Mouse (Mus musculus) intestine, postnatal 0 days (tissue): ENCODE data around the gene Naalad2. TPM values are rescaled to one million over a fixed set of nuclear protein-coding genes. Genes with fewer than 3 reads are reported as not detected.
"Not testable (repeated sequence)": the region's sequence is repeated elsewhere in the genome, so short reads cannot be mapped to it uniquely, and the experiment has no call there.

Experiments
- ATAC-seq: fragments of 200-750 bp; cut with Nextera tagmentation; 2 replicates; pipeline ENCODE4 v1.8.0; 2017; ENCODE audit warnings: mild to moderate bottlenecking, moderate TSS enrichment, moderate library complexity
- H3K27ac ChIP-seq: fragments of 300-500 bp; sonication (generic); 2 replicates; pipeline ENCODE4 v1.5.1; 2014; ENCODE audit warnings: mild to moderate bottlenecking, low read depth, low read length, moderate library complexity
- H3K27me3 ChIP-seq: fragments of 300-500 bp; sonication (generic); replicated peaks from 2 replicates; pipeline ENCODE4 v1.6.1; 2014; ENCODE audit warnings: low read length, mixed read lengths; ENCODE audit not compliant: control insufficient read depth, insufficient read depth
- H3K36me3 ChIP-seq: fragments of 300-500 bp; sonication (generic); 2 replicates; pipeline ENCODE4 v1.6.1; 2014; ENCODE audit warnings: mild to moderate bottlenecking, moderate library complexity; ENCODE audit not compliant: control insufficient read depth, insufficient read depth
- H3K4me1 ChIP-seq: fragments of 300-500 bp; sonication (generic); replicated peaks from 2 replicates; pipeline ENCODE4 v1.6.1; 2014; ENCODE audit warnings: antibody characterized with exemption, low read length, mixed read lengths; ENCODE audit not compliant: control insufficient read depth, insufficient read depth
- H3K4me2 ChIP-seq: fragments of 300-500 bp; sonication (generic); replicated peaks from 2 replicates; pipeline ENCODE4 v1.6.1; 2014; ENCODE audit warnings: low read depth, mild to moderate bottlenecking, moderate library complexity
- H3K4me3 ChIP-seq: fragments of 300-500 bp; sonication (generic); 2 replicates; pipeline ENCODE4 v1.5.1; 2014; ENCODE audit warnings: low read depth, low read length
- H3K9ac ChIP-seq: fragments of 300-500 bp; sonication (generic); 2 replicates; pipeline ENCODE4 v1.6.1; 2014; ENCODE audit warnings: mild to moderate bottlenecking, low read depth, low read length
- H3K9me3 ChIP-seq: fragments of 300-500 bp; sonication (generic); 2 replicates; pipeline ENCODE4 v1.6.1; 2016; ENCODE audit warnings: mixed run types; ENCODE audit not compliant: control insufficient read depth
- CTCF ChIP-seq: sonication (generic); IDR thresholded peaks from 2 replicates; pipeline ENCODE4 v1.5.1; 2016; ENCODE audit warnings: low read depth, mild to moderate bottlenecking, control low read depth, antibody characterized with exemption, moderate library complexity
- WGBS: fragments of 180-500 bp; shearing (Covaris S2); extraction: QIAGEN DNeasy Blood & Tissue Kit; methylation state at CpG from one replicate; pipeline ENCODE4 v1.1.7; 2014; 5-methylcytosine and 5-hydroxymethylcytosine counted together
- polyA plus RNA-seq: library from polyadenylated mRNA; unstranded; fragments of >200 nt; fragmentation: Nextera tagmentation; extraction: Ambion mirVana; gene quantifications from 2 replicates; pipeline ENCODE4 v1.2.1, GENCODE M21; 2015

Gene Naalad2
- polyA plus RNA-seq: 1.1 TPM in 2 replicates

DNA sequence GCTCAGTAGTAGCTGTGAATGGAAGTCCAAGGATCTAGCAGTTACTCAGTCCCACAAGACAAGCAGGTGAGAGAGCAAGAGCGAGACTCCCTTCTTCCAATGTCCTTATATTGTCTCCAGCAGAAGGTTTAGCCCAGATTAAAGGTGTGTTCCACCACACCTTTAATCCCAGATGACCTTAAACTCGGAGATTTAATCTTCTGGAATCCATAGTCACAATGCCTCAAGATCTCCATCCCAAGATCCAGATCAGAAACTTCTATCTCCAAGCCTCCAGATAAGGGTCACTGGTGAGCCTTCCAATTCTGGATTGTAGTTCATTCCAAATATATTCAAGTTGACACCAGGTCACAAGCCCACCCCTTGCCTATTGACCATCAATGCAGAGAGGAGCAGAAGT, at the start of gene Naalad2:
Gene Naalad2, minus strand, starts transcription at position 101 of the 400 bp plus-strand sequence.
- not testable (repeated sequence) for H3K4me2 ChIP-seq, H3K4me1 ChIP-seq, H3K36me3 ChIP-seq, H3K9me3 ChIP-seq, H3K27me3 ChIP-seq, H3K4me3 ChIP-seq, H3K27ac ChIP-seq, H3K9ac ChIP-seq, ATAC-seq
- WGBS: 71% methylated on average over 2 of the region's 2 CpGs

DNA sequence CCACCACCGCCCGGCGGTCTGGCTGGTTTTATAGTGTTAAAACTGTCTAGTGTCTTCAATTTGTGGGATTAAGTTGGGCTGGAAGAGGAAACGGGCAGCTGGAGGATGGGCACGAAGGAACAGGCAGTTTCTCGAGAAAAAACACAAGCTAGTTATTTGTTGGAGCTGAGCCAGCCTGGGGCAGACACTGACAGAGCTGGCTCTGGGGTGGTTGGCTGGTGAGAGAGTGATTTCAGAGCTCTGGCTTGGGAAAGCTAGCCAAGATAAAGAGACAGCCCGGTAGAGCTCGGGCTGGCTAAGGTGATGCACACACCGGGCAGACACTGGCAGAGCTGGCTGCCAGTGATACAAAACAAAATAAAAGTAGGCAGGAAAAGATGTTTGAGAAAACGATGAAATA, 28.9 kb upstream of the Naalad2 start:
- H3K27ac ChIP-seq: no peak overlapping the region
- no peak overlapping the region for H3K4me3 ChIP-seq
- H3K9me3 ChIP-seq: no peaks in the 10 kb centered on the region
- no peaks in the 10 kb centered on the region for H3K36me3 ChIP-seq
- H3K4me2 ChIP-seq: no peak overlapping the region
- H3K4me1 ChIP-seq: no peaks in the 10 kb centered on the region
- WGBS: 80% methylated on average over 10 of the region's 10 CpGs
- H3K9ac ChIP-seq: no peak overlapping the region
- TF ChIP-seq CTCF: no peak
- no peaks in the 10 kb centered on the region for H3K27me3 ChIP-seq
- no peak for ATAC-seq

DNA sequence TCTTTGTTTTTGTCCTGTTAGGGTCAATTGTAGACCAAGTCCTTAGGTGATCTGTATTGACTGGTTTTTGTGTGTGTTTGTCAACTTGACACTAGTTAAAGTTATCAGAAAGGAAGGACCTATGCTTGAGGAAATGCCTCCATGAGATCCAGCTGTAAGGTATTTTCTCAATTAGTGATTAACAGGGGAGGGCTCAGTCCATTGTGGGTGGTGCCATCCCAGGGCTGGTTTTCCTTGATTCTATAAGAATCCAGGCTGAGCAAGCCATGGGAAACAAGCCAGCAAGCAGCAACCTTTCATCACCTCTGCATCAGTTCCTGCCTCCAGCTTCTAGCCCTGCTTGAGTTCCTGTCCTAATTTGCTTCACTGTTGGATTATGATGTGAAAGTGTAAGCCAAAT, 27.6 kb upstream of the Naalad2 start, which contains the start of gene Mbd3l2:
Gene Mbd3l2, plus strand, starts transcription at position 301 of the 400 bp plus-strand sequence.
- TF ChIP-seq CTCF: no peak
- ATAC-seq: no peak
- H3K4me3 ChIP-seq: no peak within 1 kb of the TSS
- H3K4me2 ChIP-seq: no peak within 1 kb of the TSS
- no peak within 1 kb of the TSS for H3K9ac ChIP-seq
- H3K36me3 ChIP-seq: no peaks in the 10 kb centered on the region
- H3K9me3 ChIP-seq: no peaks in the 10 kb centered on the region
- H3K27ac ChIP-seq: no peak within 1 kb of the TSS
- H3K4me1 ChIP-seq: no peaks in the 10 kb centered on the region
- H3K27me3 ChIP-seq: no peaks in the 10 kb centered on the region

DNA sequence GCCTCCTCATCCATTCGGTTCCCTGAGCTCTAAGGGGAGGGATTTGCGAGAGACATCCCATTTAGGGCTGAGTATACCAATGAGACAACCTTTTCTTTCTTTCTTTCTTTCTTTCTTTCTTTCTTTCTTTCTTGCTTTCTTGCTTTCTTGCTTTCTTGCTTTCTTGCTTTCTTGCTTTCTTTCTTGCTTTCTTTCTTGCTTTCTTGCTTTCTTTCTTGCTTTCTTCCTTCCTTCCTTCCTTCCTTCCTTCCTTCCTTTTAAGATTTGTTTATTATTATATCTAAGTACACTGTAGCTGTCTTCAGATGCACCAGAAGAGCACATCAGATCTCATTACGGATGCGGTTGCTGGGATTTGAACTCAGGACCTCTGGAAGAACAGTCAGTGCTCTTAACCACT, 9.6 kb upstream of the Naalad2 start:
- H3K36me3 ChIP-seq, ATAC-seq, H3K4me1 ChIP-seq, H3K4me2 ChIP-seq, H3K27ac ChIP-seq, H3K9ac ChIP-seq, H3K27me3 ChIP-seq, H3K9me3 ChIP-seq, H3K4me3 ChIP-seq: not testable (repeated sequence)
- 80% methylated on average over 4 of the region's 4 CpGs for WGBS

DNA sequence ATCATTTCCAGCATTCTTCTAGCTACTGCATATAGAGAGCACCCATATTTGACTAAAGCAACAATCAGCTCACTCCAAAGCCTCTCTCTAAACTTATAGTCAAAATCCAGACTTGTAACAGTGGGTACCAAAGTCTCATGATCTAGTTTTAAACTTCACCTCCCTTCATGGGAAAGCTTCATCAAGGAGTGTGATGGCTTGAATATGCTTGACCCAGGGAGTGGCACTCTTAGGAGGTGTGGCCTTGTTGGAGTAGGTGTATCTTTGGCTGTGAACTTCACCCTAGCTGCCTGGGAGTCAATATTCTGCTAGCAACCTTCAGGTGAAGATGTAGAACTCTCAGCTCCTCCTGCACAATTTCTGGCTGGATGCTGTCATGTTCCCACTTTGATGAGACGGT, 1.3 kb upstream of the Naalad2 start, which contains the start of gene Ubtfl1:
Gene Ubtfl1, plus strand, starts transcription at position 301 of the 400 bp plus-strand sequence.
- no peak for TF ChIP-seq CTCF
- no peaks in the 10 kb centered on the region for H3K36me3 ChIP-seq
- no peak within 1 kb of the TSS for H3K4me3 ChIP-seq
- no peaks in the 10 kb centered on the region for H3K4me1 ChIP-seq
- H3K9me3 ChIP-seq: no peaks in the 10 kb centered on the region
- ATAC-seq: no peak
- no peak within 1 kb of the TSS for H3K9ac ChIP-seq
- 70% methylated on average over 1 of the region's 1 CpGs for WGBS
- no peaks in the 10 kb centered on the region for H3K27me3 ChIP-seq
- no peak within 1 kb of the TSS for H3K4me2 ChIP-seq
- H3K27ac ChIP-seq: no peak within 1 kb of the TSS

GRCm38 (mm10) chr9:18399629-18400028, 3.2 kb downstream of the Naalad2 start:
- H3K27me3 ChIP-seq: no peaks in the 10 kb centered on the region
- 84% methylated on average over 1 of the region's 1 CpGs for WGBS

GRCm38 (mm10) chr9:18385782-18386181, 17.0 kb downstream of the Naalad2 start:
- no peak for ATAC-seq
- WGBS: 29% methylated on average over 6 of the region's 6 CpGs
- no peak for TF ChIP-seq CTCF
- H3K4me2 ChIP-seq: no peak overlapping the region
- no peaks in the 10 kb centered on the region for H3K27me3 ChIP-seq
- no peak overlapping the region for H3K4me3 ChIP-seq
- H3K9ac ChIP-seq: no peak overlapping the region
- no peak overlapping the region for H3K27ac ChIP-seq
- H3K9me3 ChIP-seq: no peaks in the 10 kb centered on the region
- no peaks in the 10 kb centered on the region for H3K4me1 ChIP-seq
- no peaks in the 10 kb centered on the region for H3K36me3 ChIP-seq

More at GRCm38 (mm10) chr9:18399629-18400028, 3.2 kb downstream of the Naalad2 start:
- no peak overlapping the region for H3K27ac ChIP-seq
- no peak overlapping the region for H3K4me2 ChIP-seq
- H3K9me3 ChIP-seq: no peaks in the 10 kb centered on the region
- no peaks in the 10 kb centered on the region for H3K36me3 ChIP-seq
- H3K4me1 ChIP-seq: no peaks in the 10 kb centered on the region
- TF ChIP-seq CTCF: no peak
- H3K9ac ChIP-seq: no peak overlapping the region
- ATAC-seq: no peak
- H3K4me3 ChIP-seq: no peak overlapping the region

GRCm38 (mm10) chr9:18373026-18373425, 29.8 kb downstream of the Naalad2 start:
- 79% methylated on average over 1 of the region's 1 CpGs for WGBS
- ATAC-seq, H3K9ac ChIP-seq, H3K4me1 ChIP-seq, H3K27ac ChIP-seq, H3K4me3 ChIP-seq, H3K4me2 ChIP-seq, H3K9me3 ChIP-seq, H3K36me3 ChIP-seq, H3K27me3 ChIP-seq: not testable (repeated sequence)
